Comparison of ENCODE assay signal across 9 mouse cellular contexts in the genomic region with DNA sequence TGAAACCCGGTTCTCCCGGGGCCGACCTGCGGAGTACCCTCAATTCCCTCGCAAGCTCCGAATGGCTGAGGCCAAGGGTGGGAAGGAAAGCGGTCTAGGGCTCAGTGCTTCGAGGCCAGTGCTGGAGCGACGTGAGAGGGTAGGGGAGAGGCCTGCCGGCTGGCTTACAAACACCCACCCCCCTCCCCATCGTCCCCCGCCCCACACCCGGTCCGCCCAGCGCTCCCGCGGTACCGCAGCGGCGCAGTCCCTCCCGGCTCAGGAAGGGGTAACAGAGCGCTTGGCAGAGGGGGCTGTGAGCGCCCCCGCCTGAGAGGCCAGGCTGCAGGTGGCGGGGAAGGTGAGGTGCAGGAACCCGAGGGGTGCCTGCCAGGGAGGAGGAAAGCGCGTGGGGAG. TPM values are rescaled to one million over a fixed set of nuclear protein-coding genes. Genes with fewer than 3 reads are reported as not detected.
DNase-seq lines count a peak whose midpoint lies in the region; ATAC-seq and TF ChIP-seq lines count a peak whose summit lies in the region.
"Had no signal": no experiment of that assay in that cellular context is flagged by ENCODE, and none has a peak within 500 bp of the region (broad histone marks: within the 10 kb centered on the region; RNA-seq: fewer than 3 reads in every experiment).

A gene (plus strand): TSS at position 287 of the 396 bp plus-strand sequence.

- peaks cover 98% of the 10 kb centered on the region for H3K27me3 ChIP-seq in kidney, embryonic 14.5 days (ENCODE audit: control insufficient read depth, insufficient read depth, low read length)
- peaks cover 83% of the 10 kb centered on the region for H3K27me3 ChIP-seq in hindbrain, postnatal 0 days (ENCODE audit: insufficient read depth, low read length)
- H3K27me3 ChIP-seq in neural tube, embryonic 12.5 days (replicated peaks), result peaks cover 98% of the 10 kb centered on the region

- no peak within 1 kb of the TSS for H3K27ac ChIP-seq in kidney, embryonic 14.5 days (ENCODE audit: low read depth, low read length)
- H3K27ac ChIP-seq in hindbrain, postnatal 0 days, result no peak within 1 kb of the TSS
- no peak within 1 kb of the TSS for H3K27ac ChIP-seq in neural tube, embryonic 12.5 days

- H3K4me2 ChIP-seq in kidney, embryonic 14.5 days (replicated peaks; ENCODE audit: low read depth, low read length), result peak within 1 kb of the TSS; percentile 45
- H3K4me2 ChIP-seq in hindbrain, postnatal 0 days (ENCODE audit: low read depth, low read length), result peak within 1 kb of the TSS; percentile 42
- peak within 1 kb of the TSS; percentile 54 for H3K4me2 ChIP-seq in neural tube, embryonic 12.5 days (replicated peaks)

- ATAC-seq in kidney, embryonic 14.5 days (ENCODE audit: low FRiP score, low TSS enrichment), result 0 out of 2 replicates have a peak, but pooled peaks have one; percentile 25
- 0 out of 2 replicates have a peak, but pooled peaks have one; percentile 50 for ATAC-seq in hindbrain, postnatal 0 days
- ATAC-seq in neural tube, embryonic 12.5 days (ENCODE audit: low FRiP score, low read depth), result no peak
- ATAC-seq in erythroblast, adult 5-6 weeks (replicated peaks; ENCODE audit: low FRiP score, poor library complexity, severe bottlenecking), result no peak
- ATAC-seq in inflammation-experienced regulatory T-cells, adult 6 months, result no peak

- WGBS in kidney, embryonic 14.5 days, result under 1% methylated on average over 22 of the region's 29 CpGs
- 1% methylated on average over 28 of the region's 29 CpGs for WGBS in hindbrain, postnatal 0 days
- 0% methylated on average over 26 of the region's 29 CpGs for WGBS in neural tube, embryonic 12.5 days

- H3K9me3 ChIP-seq in kidney, embryonic 14.5 days (ENCODE audit: control insufficient read depth, low read length), result no peaks in the 10 kb centered on the region
- no peaks in the 10 kb centered on the region for H3K9me3 ChIP-seq in hindbrain, postnatal 0 days (ENCODE audit: low read length)
- H3K9me3 ChIP-seq in neural tube, embryonic 12.5 days, result no peaks in the 10 kb centered on the region

- H3K4me1 ChIP-seq in kidney, embryonic 14.5 days (ENCODE audit: control insufficient read depth, insufficient read depth, low read length), result peaks cover 16% of the 10 kb centered on the region
- no peaks in the 10 kb centered on the region for H3K4me1 ChIP-seq in hindbrain, postnatal 0 days (ENCODE audit: insufficient read depth, low read length)
- H3K4me1 ChIP-seq in neural tube, embryonic 12.5 days, result peaks cover 25% of the 10 kb centered on the region

- H3K9ac ChIP-seq in kidney, embryonic 14.5 days (ENCODE audit: low read depth, low read length), result no peak within 1 kb of the TSS; the same call in 1 of the 2 replicates
- no peak within 1 kb of the TSS for H3K9ac ChIP-seq in hindbrain, postnatal 0 days (replicated peaks; ENCODE audit: low read length)
- peak within 1 kb of the TSS; percentile 38; the same call in 1 of the 2 replicates for H3K9ac ChIP-seq in neural tube, embryonic 12.5 days

- no peaks in the 10 kb centered on the region for H3K36me3 ChIP-seq in kidney, embryonic 14.5 days (ENCODE audit: control insufficient read depth, insufficient read depth, low read length)
- no peaks in the 10 kb centered on the region for H3K36me3 ChIP-seq in hindbrain, postnatal 0 days (ENCODE audit: insufficient read depth, low read length)
- H3K36me3 ChIP-seq in neural tube, embryonic 12.5 days, result no peaks in the 10 kb centered on the region

- DNase-seq in kidney, postnatal 10 days, result no peak
- peak; percentile 66 for DNase-seq in embryo, embryonic 11 days
- DNase-seq in hindbrain, postnatal 0 days (ENCODE audit: low spot score), result no peak
- DNase-seq in thymus, adult 18-20 months, result no peak

- H3K4me3 ChIP-seq in kidney, embryonic 14.5 days (ENCODE audit: low read length), result peak within 1 kb of the TSS; percentile 36
- peak within 1 kb of the TSS; percentile 28 for H3K4me3 ChIP-seq in hindbrain, postnatal 0 days (ENCODE audit: low read length)
- peak within 1 kb of the TSS; percentile 29 for H3K4me3 ChIP-seq in neural tube, embryonic 12.5 days

- TF ChIP-seq CTCF in hindbrain, postnatal 0 days (IDR thresholded peaks at IDR 0.05; ENCODE audit: low read depth), result no peak

RNA-seq across cellular contexts. Expression of the gene that starts here (rescaled TPM):
- not detected in 2 replicates for polyA plus RNA-seq in kidney, embryonic 14.5 days (2014; fragmentation: Nextera tagmentation; extraction: Ambion mirVana)
- total RNA-seq in hindbrain, postnatal 0 days (2014; rRNA removed), result 0.31 and 1.8 TPM in 2 replicates
- polyA plus RNA-seq in hindbrain, postnatal 0 days (2015; fragmentation: Nextera tagmentation; extraction: Ambion mirVana), result 0.21 and 0.26 TPM in 2 replicates
- polyA plus RNA-seq in neural tube, embryonic 12.5 days (2016; fragmentation: Nextera tagmentation; extraction: Ambion mirVana), result 3.7 and 3.9 TPM in 2 replicates
- total RNA-seq in erythroblast, adult 5-6 weeks (2015; ENCODE audit: low replicate concordance), result not detected in 2 replicates
- total RNA-seq in erythroblast, adult 5-6 weeks (2017; ENCODE audit: low replicate concordance), result not detected in 2 replicates
- not detected for polyA plus RNA-seq in inflammation-experienced regulatory T-cells, adult 6 months (2017; shearing (Covaris generic))
- total RNA-seq: hematopoietic stem cell, adult 5-6 weeks had no signal

Comparison
In these comparisons a context has a peak if more than half of its experiments do, and no peak if none do; other contexts are left out.
1. Peak in ATAC-seq, H3K4me3 ChIP-seq and H3K4me2 ChIP-seq in kidney, embryonic 14.5 days; RNA of the gene not detected or under 1 TPM.